Mouse (Mus musculus): ENCODE data around the gene Spaca9. TPM values are rescaled to one million over a fixed set of nuclear protein-coding genes. Genes with fewer than 3 reads are reported as not detected.

Gene Spaca9
- polyA plus RNA-seq (2015; fragmentation: Nextera tagmentation; extraction: Ambion mirVana), result 0.59 and 1.2 TPM in 2 replicates

GRCm38 (mm10) chr2:28699361-28700335 is at the start of gene Spaca9, which contains the start of gene Ak8:
TSS of gene Spaca9 (minus strand) at chr2:28699727.
TSS of gene Ak8 (plus strand) at chr2:28700164.
- Histone ChIP-seq H3K36me3 (no peaks in the 10 kb centered on the region), H3K9me3 (no peaks in the 10 kb centered on the region), H3K4me3 (peak within 1 kb of the TSS; percentile 77), H3K27me3 (replicated peaks) (peaks cover 9% of the 10 kb centered on the region; the same call in 1 of the 2 replicates), H3K4me2 (peak within 1 kb of the TSS; percentile 89), H3K27ac (replicated peaks) (peak within 1 kb of the TSS; percentile 78), H3K4me1 (peaks cover 13% of the 10 kb centered on the region), H3K9ac (peak within 1 kb of the TSS; percentile 89)
- peak; percentile 78 for ATAC-seq (ENCODE audit: extremely low read depth, insufficient number of reproducible peaks, low FRiP score, low TSS enrichment)
- WGBS, result 2% methylated on average over 53 of the region's 53 CpGs

DNA sequence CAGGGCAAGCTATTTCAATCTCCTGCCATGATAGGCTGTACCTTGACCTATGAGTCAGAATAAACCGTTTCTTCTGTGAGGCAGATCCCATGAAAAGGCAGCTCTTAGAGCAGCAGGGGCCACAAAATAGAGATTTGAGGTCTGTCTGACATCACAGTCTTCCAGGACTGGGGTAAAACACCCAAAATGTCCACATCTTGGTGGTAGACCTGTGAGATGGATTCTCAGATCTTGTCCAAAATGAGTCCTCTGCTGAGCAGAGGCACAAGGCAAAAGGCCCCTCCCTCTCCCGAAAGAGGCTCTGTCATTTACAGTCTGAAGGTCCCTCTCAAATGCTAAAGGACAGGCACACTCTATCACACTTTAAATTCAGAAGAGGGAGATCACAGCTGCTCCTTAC is 48.2 kb upstream of the Spaca9 start:
- Histone ChIP-seq H3K27me3 (replicated peaks) (peaks cover 51% of the 10 kb centered on the region), H3K36me3 (no peaks in the 10 kb centered on the region), H3K9me3 (no peaks in the 10 kb centered on the region), H3K4me1 (peaks cover 19% of the 10 kb centered on the region), H3K27ac (replicated peaks) (no peak overlapping the region), H3K9ac (no peak overlapping the region), H3K4me3 (no peak overlapping the region), H3K4me2 (no peak overlapping the region)
- no peak for ATAC-seq (ENCODE audit: extremely low read depth, insufficient number of reproducible peaks, low FRiP score, low TSS enrichment)
- WGBS, result 71% methylated on average over 2 of the region's 2 CpGs

DNA sequence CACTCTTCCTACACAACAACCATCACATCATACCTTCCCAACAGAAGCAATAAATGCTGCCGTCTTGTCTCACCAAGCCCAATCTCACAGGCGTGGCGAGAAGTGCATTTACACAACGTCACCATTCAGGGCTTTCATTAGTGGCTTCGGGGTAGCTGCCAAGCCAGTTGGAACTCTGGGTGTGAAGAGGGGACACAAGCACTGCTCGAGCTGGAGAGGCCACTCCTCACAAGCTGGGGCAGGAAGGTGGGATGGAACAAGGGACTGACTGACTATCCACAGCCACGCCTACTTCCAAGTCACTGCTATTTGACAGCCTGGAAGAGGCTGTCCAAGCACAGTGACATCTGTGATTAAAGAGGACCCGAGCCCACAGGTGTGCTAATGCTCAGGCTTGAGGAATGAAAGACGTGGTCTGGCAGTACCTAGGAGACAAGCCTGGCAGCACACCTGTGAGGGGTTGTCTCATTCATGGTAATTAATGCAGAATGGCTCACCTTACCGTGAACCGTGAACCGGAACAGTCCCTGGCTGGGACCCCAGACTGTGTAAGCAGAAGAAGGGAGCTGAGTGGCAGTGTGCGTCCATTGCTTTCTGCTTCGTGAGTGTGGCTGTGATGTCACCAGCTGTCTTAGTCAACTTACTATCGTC is 47.3 kb upstream of the Spaca9 start:
- WGBS, result 65% methylated on average over 15 of the region's 15 CpGs
- no peak overlapping the region for H3K4me2 ChIP-seq
- ATAC-seq (ENCODE audit: extremely low read depth, insufficient number of reproducible peaks, low FRiP score, low TSS enrichment), result no peak
- H3K9ac ChIP-seq, result no peak overlapping the region
- H3K27ac ChIP-seq (replicated peaks), result no peak overlapping the region
- no peaks in the 10 kb centered on the region for H3K9me3 ChIP-seq
- peaks cover 49% of the 10 kb centered on the region for H3K27me3 ChIP-seq (replicated peaks)
- no peaks in the 10 kb centered on the region for H3K36me3 ChIP-seq
- no peak overlapping the region for H3K4me3 ChIP-seq
- H3K4me1 ChIP-seq, result peaks cover 10% of the 10 kb centered on the region

DNA sequence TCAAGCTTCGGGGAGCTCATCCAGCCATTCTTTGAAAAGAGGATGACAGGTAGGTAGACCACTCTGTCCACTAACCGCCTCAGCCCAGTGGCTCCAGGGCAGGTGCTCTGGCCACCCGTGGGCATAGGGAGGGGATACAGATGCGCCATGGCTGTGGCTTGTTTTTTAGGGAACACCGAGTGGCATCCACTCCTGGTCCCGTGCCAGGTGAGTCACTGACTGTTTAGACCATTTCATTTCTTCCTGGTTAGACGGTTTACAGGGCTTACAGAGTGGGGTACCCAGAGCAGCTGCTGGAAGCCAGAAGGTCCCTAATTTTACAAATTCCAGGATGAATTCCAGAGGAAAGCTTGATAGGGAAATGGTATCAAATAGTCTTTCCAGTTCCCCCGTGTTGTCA is 43.2 kb upstream of the Spaca9 start:
- ATAC-seq (ENCODE audit: extremely low read depth, insufficient number of reproducible peaks, low FRiP score, low TSS enrichment), result no peak
- Histone ChIP-seq H3K9ac (no peak overlapping the region), H3K4me1 (no peaks in the 10 kb centered on the region), H3K27ac (replicated peaks) (no peak overlapping the region), H3K36me3 (no peaks in the 10 kb centered on the region), H3K27me3 (replicated peaks) (peaks cover 54% of the 10 kb centered on the region), H3K9me3 (no peaks in the 10 kb centered on the region), H3K4me3 (no peak overlapping the region), H3K4me2 (no peak overlapping the region)
- 69% methylated on average over 8 of the region's 8 CpGs for WGBS

GRCm38 (mm10) chr2:28740159-28740558 is 40.6 kb upstream of the Spaca9 start:
- Histone ChIP-seq H3K4me2 (no peak overlapping the region), H3K9me3 (no peaks in the 10 kb centered on the region), H3K27ac (replicated peaks) (no peak overlapping the region), H3K4me1 (no peaks in the 10 kb centered on the region), H3K9ac (no peak overlapping the region), H3K27me3 (replicated peaks) (peaks cover 49% of the 10 kb centered on the region), H3K36me3 (no peaks in the 10 kb centered on the region), H3K4me3 (no peak overlapping the region)
- no peak for ATAC-seq (ENCODE audit: extremely low read depth, insufficient number of reproducible peaks, low FRiP score, low TSS enrichment)
- 66% methylated on average over 5 of the region's 5 CpGs for WGBS

- whole genome bisulfite sequencing, result 74% methylated on average over 5 of the region's 5 CpGs
- H3K4me3 ChIP-seq, result no peak overlapping the region
- no peak overlapping the region for H3K27ac ChIP-seq (replicated peaks)
- no peaks in the 10 kb centered on the region for H3K4me1 ChIP-seq
- no peaks in the 10 kb centered on the region for H3K9me3 ChIP-seq
- H3K4me2 ChIP-seq, result no peak overlapping the region
- no peaks in the 10 kb centered on the region for H3K36me3 ChIP-seq
- H3K9ac ChIP-seq, result no peak overlapping the region
- ATAC-seq (ENCODE audit: extremely low read depth, insufficient number of reproducible peaks, low FRiP score, low TSS enrichment), result no peak
- H3K27me3 ChIP-seq (replicated peaks), result peaks cover 52% of the 10 kb centered on the region
Observed at GRCm38 (mm10) chr2:28737112-28737511, 37.6 kb upstream of the Spaca9 start.

GRCm38 (mm10) chr2:28730676-28731075 is 31.1 kb upstream of the Spaca9 start:
- no peak for ATAC-seq (ENCODE audit: extremely low read depth, insufficient number of reproducible peaks, low FRiP score, low TSS enrichment)
- Histone ChIP-seq H3K36me3 (no peaks in the 10 kb centered on the region), H3K9me3 (no peaks in the 10 kb centered on the region), H3K27me3 (replicated peaks) (peaks cover 32% of the 10 kb centered on the region), H3K4me3 (no peak overlapping the region), H3K4me1 (no peaks in the 10 kb centered on the region), H3K9ac (no peak overlapping the region), H3K27ac (replicated peaks) (no peak overlapping the region), H3K4me2 (no peak overlapping the region)

- no peak overlapping the region for H3K4me2 ChIP-seq
- no peak overlapping the region for H3K9ac ChIP-seq
- no peak overlapping the region for H3K4me3 ChIP-seq
- H3K27me3 ChIP-seq (replicated peaks), result peaks cover 21% of the 10 kb centered on the region; the same call in 1 of the 2 replicates
- H3K27ac ChIP-seq (replicated peaks), result no peak overlapping the region
- no peaks in the 10 kb centered on the region for H3K9me3 ChIP-seq
- ATAC-seq (ENCODE audit: extremely low read depth, insufficient number of reproducible peaks, low FRiP score, low TSS enrichment), result no peak
- H3K4me1 ChIP-seq, result peaks cover 4% of the 10 kb centered on the region; the same call in 1 of the 2 replicates
- 39% methylated on average over 16 of the region's 16 CpGs for WGBS
- no peaks in the 10 kb centered on the region for H3K36me3 ChIP-seq
Observed at GRCm38 (mm10) chr2:28727786-28728404, 28.4 kb upstream of the Spaca9 start.

DNA sequence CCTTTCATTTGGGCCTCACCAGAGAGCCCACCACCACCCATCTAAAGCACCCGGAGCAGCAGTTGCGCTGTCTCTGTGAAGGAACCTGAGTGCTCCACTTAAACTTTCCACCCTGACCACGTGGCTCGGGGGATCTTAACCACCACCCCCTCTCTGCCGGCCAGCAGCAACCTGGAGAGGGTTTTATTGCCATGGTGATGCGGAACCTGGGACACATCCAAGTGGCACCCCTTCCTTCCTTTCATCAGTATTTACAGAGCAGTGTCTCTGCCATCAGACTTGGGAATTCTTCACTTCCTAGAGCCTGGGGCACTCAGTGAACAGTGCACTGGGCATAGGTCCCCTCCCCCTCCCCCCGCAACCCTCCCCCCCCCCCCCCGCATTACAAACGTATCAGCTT is 24.4 kb upstream of the Spaca9 start:
- H3K9me3 ChIP-seq, result no peaks in the 10 kb centered on the region
- no peak overlapping the region for H3K9ac ChIP-seq
- H3K27me3 ChIP-seq (replicated peaks), result peaks cover 18% of the 10 kb centered on the region
- ATAC-seq (ENCODE audit: extremely low read depth, insufficient number of reproducible peaks, low FRiP score, low TSS enrichment), result no peak
- H3K27ac ChIP-seq (replicated peaks), result no peak overlapping the region
- WGBS, result 48% methylated on average over 9 of the region's 9 CpGs
- H3K4me3 ChIP-seq, result no peak overlapping the region
- H3K36me3 ChIP-seq, result no peaks in the 10 kb centered on the region
- H3K4me2 ChIP-seq, result no peak overlapping the region
- H3K4me1 ChIP-seq, result peaks cover 4% of the 10 kb centered on the region; the same call in 1 of the 2 replicates

DNA sequence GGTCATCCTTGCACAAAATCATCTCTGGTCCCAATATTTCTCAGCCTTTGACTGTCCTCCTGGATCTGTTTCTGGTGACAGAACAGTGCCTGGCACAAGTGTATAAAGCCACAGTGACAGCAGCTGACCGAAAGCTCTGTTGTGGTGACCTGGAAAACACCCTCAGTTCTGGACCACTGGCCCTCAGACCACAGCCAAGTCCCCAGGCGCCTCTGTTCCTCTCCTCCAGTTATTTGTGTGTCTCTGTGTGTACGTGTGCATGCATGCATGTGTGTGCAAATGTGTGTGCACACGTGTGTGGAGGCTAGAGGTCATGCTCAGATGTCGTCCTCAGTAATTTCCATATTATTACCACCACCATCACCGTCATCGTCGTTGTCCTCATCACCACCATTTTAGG is 22.9 kb upstream of the Spaca9 start:
- Histone ChIP-seq H3K9ac (no peak overlapping the region), H3K4me3 (no peak overlapping the region), H3K9me3 (no peaks in the 10 kb centered on the region), H3K4me2 (no peak overlapping the region), H3K36me3 (no peaks in the 10 kb centered on the region), H3K27me3 (replicated peaks) (peaks cover 9% of the 10 kb centered on the region), H3K27ac (replicated peaks) (no peak overlapping the region), H3K4me1 (peaks cover 4% of the 10 kb centered on the region; the same call in 1 of the 2 replicates)
- 86% methylated on average over 8 of the region's 8 CpGs for WGBS
- ATAC-seq (ENCODE audit: extremely low read depth, insufficient number of reproducible peaks, low FRiP score, low TSS enrichment), result no peak

DNA sequence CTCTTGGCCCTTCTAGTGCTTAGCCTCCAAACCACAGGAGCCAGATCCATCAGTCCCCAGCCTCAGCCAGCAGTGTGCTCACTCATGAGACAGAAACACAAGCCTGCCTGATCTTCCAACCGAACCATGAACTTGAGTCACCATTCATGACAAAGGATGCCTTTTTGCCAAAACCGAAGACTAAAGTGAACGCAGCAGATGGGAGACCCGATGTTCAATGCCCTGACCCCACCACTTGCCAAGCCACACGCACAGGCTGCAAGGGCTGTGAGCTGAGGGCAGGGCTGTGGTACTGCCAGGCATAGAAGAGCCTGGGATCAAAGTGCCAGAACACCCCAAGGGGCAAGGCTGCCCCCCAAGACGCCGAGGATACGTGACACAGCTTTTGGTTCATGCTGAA is 13.5 kb upstream of the Spaca9 start:
- Histone ChIP-seq H3K4me2 (no peak overlapping the region), H3K9me3 (no peaks in the 10 kb centered on the region), H3K36me3 (no peaks in the 10 kb centered on the region), H3K27me3 (replicated peaks) (no peaks in the 10 kb centered on the region), H3K4me3 (no peak overlapping the region), H3K27ac (replicated peaks) (no peak overlapping the region), H3K9ac (no peak overlapping the region), H3K4me1 (no peaks in the 10 kb centered on the region)
- WGBS, result 77% methylated on average over 8 of the region's 8 CpGs
- ATAC-seq (ENCODE audit: extremely low read depth, insufficient number of reproducible peaks, low FRiP score, low TSS enrichment), result no peak

Data from heart, embryonic 13.5 days (tissue).